Mouse (Mus musculus) CD4-positive, CD25-positive, alpha-beta regulatory T cell, adult 9 weeks (primary cell): ENCODE data around the gene Anxa9. TPM values are rescaled to one million over a fixed set of nuclear protein-coding genes. Genes with fewer than 3 reads are reported as not detected.

Source experiments
- polyA plus RNA-seq: library from polyadenylated mRNA; unstranded; fragments of 100-300 nt; shearing (Covaris generic); gene quantifications from one replicate; pipeline ENCODE4 v1.2.1, GENCODE M21; 2017

Gene Anxa9
- polyA plus RNA-seq: 0.60 TPM

DNA sequence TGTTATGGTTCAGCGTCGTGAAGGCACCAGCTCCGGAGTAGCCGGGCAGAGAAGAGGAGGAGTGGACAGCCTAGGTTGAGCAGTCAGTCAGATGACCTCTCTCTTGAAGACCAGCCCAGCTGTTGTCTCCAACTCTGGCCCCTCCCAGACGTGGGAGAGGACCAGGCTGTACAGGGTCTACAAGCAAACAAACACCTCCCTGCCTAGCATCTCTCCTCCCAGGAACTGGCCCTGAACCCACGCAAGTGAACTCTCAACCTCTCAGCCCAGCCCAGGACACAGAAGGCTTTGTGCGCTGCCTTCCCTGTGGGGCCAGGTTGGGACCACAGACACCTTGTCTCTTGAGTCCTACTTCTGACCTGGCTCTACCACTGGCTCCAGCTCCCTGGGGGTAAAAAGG is at the start of gene Anxa9:
Anxa9 (minus strand) TSS at position 77 of the 400 bp plus-strand sequence.

DNA sequence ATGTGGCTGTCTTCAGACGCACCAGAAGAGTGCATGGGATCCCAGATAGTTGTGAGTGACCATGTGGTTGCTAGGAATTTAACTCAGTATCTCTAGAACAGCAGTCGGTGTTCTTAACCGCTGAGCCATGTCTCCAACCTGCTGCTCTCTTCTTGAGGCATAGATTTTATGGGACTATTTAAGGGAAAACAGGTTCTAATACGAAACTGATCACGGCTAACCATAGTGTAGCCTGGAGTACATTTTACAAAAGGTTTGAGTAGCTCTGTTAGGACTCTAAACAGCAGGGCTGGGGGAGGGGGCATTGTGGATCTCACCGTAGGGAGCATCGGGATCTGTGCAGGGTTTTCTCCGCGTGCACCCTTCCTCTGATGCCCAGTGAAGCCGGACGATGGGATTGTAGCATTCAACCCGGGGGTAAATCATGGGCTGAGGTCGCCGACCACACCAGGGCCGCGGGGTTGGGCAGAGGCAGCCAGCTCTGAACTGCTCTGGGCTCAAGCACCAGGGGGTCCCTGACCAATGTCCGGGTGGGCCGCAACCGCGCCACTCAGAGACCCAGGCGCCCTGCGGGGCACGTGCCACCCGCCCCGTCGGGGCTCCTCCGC is 7.6 kb upstream of the Anxa9 start, which contains the start of gene Cers2:
Cers2 (plus strand) TSS at position 306 of the 608 bp plus-strand sequence.

DNA sequence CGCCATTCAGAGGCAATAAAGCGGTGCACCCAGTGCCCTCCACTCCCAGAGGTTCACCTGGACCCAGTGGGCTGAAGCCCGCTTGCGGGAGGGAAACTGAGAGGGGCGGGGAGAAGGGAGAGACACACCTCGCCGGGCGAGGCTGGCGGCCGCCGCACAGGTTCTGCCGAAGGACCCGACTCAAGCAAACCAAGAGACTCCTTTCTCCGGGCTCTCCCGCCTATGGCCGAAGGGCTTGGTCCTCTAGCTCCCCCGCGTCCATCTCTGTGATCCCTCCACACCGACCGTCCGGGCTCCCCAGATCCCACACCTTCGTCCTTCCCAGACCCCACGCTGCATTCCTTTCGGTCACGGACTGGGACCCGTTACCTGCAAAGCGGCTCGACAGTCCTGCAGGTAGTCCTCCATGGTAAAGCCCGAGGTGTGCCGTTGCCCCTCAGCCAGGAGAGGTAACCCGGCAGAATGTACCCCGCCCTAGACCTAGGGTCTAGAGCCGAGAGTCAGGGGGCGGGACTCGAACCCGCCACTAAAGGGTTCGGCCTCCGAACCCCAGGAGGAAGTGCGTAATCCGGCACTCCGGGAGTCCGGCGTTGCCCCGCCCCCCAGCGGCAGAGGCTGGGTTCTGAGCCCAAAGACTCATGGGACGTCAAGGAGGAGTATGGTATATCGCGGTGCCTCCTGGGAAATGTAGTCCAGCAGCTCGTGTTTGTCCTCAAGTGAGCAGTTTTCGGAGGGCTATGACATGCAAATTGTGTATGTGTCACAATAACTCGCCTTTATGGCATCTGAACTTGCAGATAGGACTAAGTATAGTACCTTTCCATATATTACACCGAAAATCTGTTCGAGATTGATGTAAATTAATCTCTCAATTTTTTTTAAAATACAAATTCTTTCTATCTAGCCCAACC is 25.5 kb downstream of the Anxa9 start, which contains the start of the genes Mindy1 and Prune1:
Mindy1 (plus strand) TSS at position 130 of the 911 bp plus-strand sequence.
Prune1 (minus strand) TSS at position 861 of the 911 bp plus-strand sequence.

DNA sequence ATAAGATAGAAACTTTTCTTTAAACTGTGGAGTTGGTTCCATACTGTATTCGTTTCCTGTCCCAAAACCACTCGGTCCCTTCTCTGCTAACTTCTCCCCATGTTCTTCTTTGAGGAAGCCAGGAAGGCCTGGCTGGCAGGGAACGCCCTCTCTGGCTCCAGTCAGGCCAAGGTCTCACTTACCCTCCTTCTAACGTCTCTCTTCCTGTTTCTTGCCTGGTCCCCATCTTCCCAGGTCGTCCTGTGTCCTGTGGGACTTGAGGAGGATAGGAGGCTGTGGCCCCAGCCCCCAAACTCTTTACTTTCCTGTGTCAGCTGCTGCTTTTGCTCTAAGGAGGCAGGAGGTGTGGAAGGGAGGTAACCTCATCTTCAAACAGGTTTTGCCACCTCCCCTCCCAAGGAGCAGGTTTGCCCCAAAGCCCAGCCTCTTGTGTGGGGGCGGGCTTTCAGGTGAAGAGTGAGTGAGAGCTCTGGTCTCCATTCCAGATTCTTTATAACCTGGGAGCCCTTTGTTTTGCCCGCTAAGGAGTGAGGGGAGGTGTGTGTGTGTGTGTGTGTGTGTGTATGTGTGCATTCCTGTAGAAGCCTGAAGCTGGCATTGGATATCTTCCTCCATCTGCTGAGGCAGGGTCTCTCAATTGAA is 56.1 kb downstream of the Anxa9 start, which contains the start of gene Bnipl:
Bnipl (minus strand) TSS at position 411 of the 642 bp plus-strand sequence.

Other genes with a start within 250 kb of the Anxa9 start
- gene Pip5k1a, start 200.2 kb downstream of the Anxa9 start, polyA plus RNA-seq: 36.5 TPM
- 115 TPM for gene Vps72, start 196.2 kb downstream of the Anxa9 start, polyA plus RNA-seq
- 3.1 TPM for gene Tmod4, start 182.7 kb downstream of the Anxa9 start, polyA plus RNA-seq
- 121 TPM for gene Scnm1, start 173.2 kb downstream of the Anxa9 start, polyA plus RNA-seq
- gene Lysmd1, start 173.1 kb downstream of the Anxa9 start, polyA plus RNA-seq: 38.7 TPM
- gene Tnfaip8l2, start 164.8 kb downstream of the Anxa9 start, polyA plus RNA-seq: 310 TPM
- 0.24 TPM for gene Sema6c, start 146.7 kb downstream of the Anxa9 start, polyA plus RNA-seq
- gene Gabpb2, start 89.3 kb downstream of the Anxa9 start, polyA plus RNA-seq: 38.0 TPM
- 512 TPM for gene Cdc42se1, start 78.4 kb downstream of the Anxa9 start, polyA plus RNA-seq
- gene Mllt11, start 75.0 kb downstream of the Anxa9 start, polyA plus RNA-seq: 9.7 TPM
- gene Gm128, start 65.6 kb downstream of the Anxa9 start, polyA plus RNA-seq: 1.6 TPM
- not detected for gene Bnipl, start 56.0 kb downstream of the Anxa9 start, polyA plus RNA-seq
- 28.5 TPM for gene Mindy1, start 25.8 kb downstream of the Anxa9 start, polyA plus RNA-seq
- gene Prune1, start 25.1 kb downstream of the Anxa9 start, polyA plus RNA-seq: 8.7 TPM
- gene Cers2, start 7.6 kb upstream of the Anxa9 start, polyA plus RNA-seq: 305 TPM
- 49.6 TPM for gene Setdb1, start 50.0 kb upstream of the Anxa9 start, polyA plus RNA-seq
- not detected for gene 4930558C23Rik, start 95.7 kb upstream of the Anxa9 start, polyA plus RNA-seq
- 60.8 TPM for gene Arnt, start 127.2 kb upstream of the Anxa9 start, polyA plus RNA-seq
- 0.19 TPM for gene Ctsk, start 192.1 kb upstream of the Anxa9 start, polyA plus RNA-seq
- 386 TPM for gene Ctss, start 219.6 kb upstream of the Anxa9 start, polyA plus RNA-seq